Mouse (Mus musculus) lung, postnatal 0 days (tissue): ENCODE measurements around the gene Idi1.

Source experiments
- CTCF ChIP-seq: IDR thresholded peaks from 2 replicates; pipeline ENCODE4 v1.5.1; 2016; ENCODE audit warnings: antibody characterized with exemption, mild to moderate bottlenecking
- EP300 ChIP-seq: IDR thresholded peaks from 2 replicates; pipeline ENCODE4 v1.6.1; 2016; ENCODE audit warnings: antibody characterized with exemption, mild to moderate bottlenecking, control low read depth

DNA sequence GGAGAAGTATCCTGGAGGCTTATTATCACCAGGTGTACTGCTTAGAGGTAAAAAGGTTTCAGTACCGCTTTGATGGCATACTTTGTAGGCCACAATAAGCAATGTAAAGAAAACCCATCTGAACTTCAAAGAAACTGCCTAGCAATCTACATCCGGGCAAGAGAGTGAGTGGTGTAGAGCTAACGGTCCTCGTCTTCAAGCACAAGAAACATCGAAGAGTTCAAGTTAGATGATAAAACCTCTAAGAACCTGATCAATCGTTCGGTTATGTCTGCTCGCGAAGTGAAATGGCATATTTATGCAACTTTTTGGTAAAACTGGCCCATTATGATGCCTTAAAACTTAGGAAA lies 15.2 kb upstream of the Idi1 start:
- no peak for TF ChIP-seq CTCF
- no peak for TF ChIP-seq EP300
